Mouse (Mus musculus): ENCODE measurements around the gene Fgfr2. TPM values are rescaled to one million over a fixed set of nuclear protein-coding genes. Genes with fewer than 3 reads are reported as not detected.
"Not testable (repeated sequence)": the region's sequence is repeated elsewhere in the genome, so short reads cannot be mapped to it uniquely, and the experiment has no call there.

Gene Fgfr2
- polyA plus RNA-seq, 1 experiment from 2014 or later: 92.0 TPM

GRCm38 (mm10) chr7:132664815-132665214, 458.3 kb downstream of the Fgfr2 start:
- WGBS: 82% methylated on average over 6 of the region's 6 CpGs
- H3K9me3 ChIP-seq (ENCODE audit: control insufficient read depth, low read length): no peaks in the 10 kb centered on the region
- DNase-seq (ENCODE audit: low spot score, missing footprints) (no peak), ATAC-seq (ENCODE audit: low FRiP score) (no peak)
- no peak overlapping the region for H3K27ac ChIP-seq (ENCODE audit: low read depth, low read length)
- H3K4me3 ChIP-seq (ENCODE audit: low read depth, low read length): no peak overlapping the region
- H3K9ac ChIP-seq (ENCODE audit: low read length): no peak overlapping the region
- H3K36me3 ChIP-seq (ENCODE audit: control insufficient read depth, insufficient read depth, low read length): no peaks in the 10 kb centered on the region
- no peak overlapping the region for H3K4me2 ChIP-seq
- H3K4me1 ChIP-seq (ENCODE audit: control insufficient read depth, insufficient read depth, low read length): peaks cover 7% of the 10 kb centered on the region; the same call in 1 of the 2 replicates
- H3K27me3 ChIP-seq (ENCODE audit: control insufficient read depth, insufficient read depth, low read length): no peaks in the 10 kb centered on the region

- DNase-seq (ENCODE audit: low spot score, missing footprints); H3K9ac ChIP-seq (ENCODE audit: low read length); ATAC-seq (ENCODE audit: low FRiP score); H3K27me3 ChIP-seq (ENCODE audit: control insufficient read depth, insufficient read depth, low read length); H3K36me3 ChIP-seq (ENCODE audit: control insufficient read depth, insufficient read depth, low read length); H3K27ac ChIP-seq (ENCODE audit: low read depth, low read length); H3K9me3 ChIP-seq (ENCODE audit: control insufficient read depth, low read length); H3K4me3 ChIP-seq (ENCODE audit: low read depth, low read length); H3K4me2 ChIP-seq: not testable (repeated sequence)
- 80% methylated on average over 6 of the region's 6 CpGs for WGBS
- peaks cover 13% of the 10 kb centered on the region for H3K4me1 ChIP-seq (ENCODE audit: control insufficient read depth, insufficient read depth, low read length)
Observed at GRCm38 (mm10) chr7:132662831-132663230, 460.3 kb downstream of the Fgfr2 start.

DNA sequence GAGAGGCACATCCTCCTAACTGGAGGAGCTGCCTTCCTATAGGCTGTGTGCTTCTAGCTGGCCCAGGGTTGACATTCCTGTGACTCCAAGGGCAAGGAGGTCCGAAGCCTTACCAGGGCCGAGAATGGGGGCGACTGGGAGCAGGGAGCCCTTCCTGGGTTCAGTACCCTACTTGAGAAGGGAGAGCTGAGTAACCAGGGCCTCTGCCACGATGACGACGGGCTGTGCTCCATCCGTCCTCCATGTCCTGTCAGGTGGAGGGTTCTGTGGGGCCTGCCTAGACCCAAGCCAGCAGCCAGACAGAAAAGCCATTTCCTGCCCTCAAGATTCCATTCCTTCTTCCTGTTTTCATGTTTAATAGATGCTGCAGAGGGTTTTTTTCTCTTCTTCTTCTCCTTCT, 463.5 kb downstream of the Fgfr2 start:
- H3K36me3 ChIP-seq (ENCODE audit: control insufficient read depth, insufficient read depth, low read length): no peaks in the 10 kb centered on the region
- no peaks in the 10 kb centered on the region for H3K9me3 ChIP-seq (ENCODE audit: control insufficient read depth, low read length)
- H3K4me1 ChIP-seq (ENCODE audit: control insufficient read depth, insufficient read depth, low read length): peaks cover 12% of the 10 kb centered on the region
- ATAC-seq (ENCODE audit: low FRiP score) (no peak), DNase-seq (ENCODE audit: low spot score, missing footprints) (peak; percentile 80)
- no peak overlapping the region for H3K4me2 ChIP-seq
- H3K27ac ChIP-seq (ENCODE audit: low read depth, low read length): no peak overlapping the region
- H3K9ac ChIP-seq (ENCODE audit: low read length): no peak overlapping the region
- WGBS: 76% methylated on average over 7 of the region's 7 CpGs
- no peaks in the 10 kb centered on the region for H3K27me3 ChIP-seq (ENCODE audit: control insufficient read depth, insufficient read depth, low read length)
- H3K4me3 ChIP-seq (ENCODE audit: low read depth, low read length): no peak overlapping the region

DNA sequence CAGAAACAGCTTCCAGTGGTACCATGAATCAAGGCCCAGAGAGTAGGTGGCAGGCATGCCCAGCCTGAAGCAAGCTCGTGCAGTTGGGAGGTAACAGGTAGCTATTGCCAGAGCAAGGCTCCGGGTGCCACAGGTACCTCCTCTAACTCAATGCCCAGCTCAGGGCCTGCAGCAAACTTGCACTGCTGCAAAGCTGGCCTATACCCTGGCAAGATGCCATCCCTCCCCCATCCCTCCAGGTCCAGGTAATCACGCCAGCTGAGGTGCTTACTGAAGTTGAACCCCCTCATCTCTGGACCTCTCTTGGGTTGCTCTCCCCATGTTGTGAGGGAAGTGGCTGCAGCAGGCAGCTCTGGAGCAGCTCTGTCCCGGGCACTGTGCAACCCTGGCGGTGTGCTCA, 464.5 kb downstream of the Fgfr2 start:
- H3K27me3 ChIP-seq (ENCODE audit: control insufficient read depth, insufficient read depth, low read length): no peaks in the 10 kb centered on the region
- H3K9me3 ChIP-seq (ENCODE audit: control insufficient read depth, low read length): no peaks in the 10 kb centered on the region
- no peaks in the 10 kb centered on the region for H3K36me3 ChIP-seq (ENCODE audit: control insufficient read depth, insufficient read depth, low read length)
- peak; percentile 64 for DNase-seq (ENCODE audit: low spot score, missing footprints)
- H3K27ac ChIP-seq (ENCODE audit: low read depth, low read length): no peak overlapping the region
- 83% methylated on average over 5 of the region's 5 CpGs for WGBS
- H3K9ac ChIP-seq (ENCODE audit: low read length): no peak overlapping the region
- H3K4me1 ChIP-seq (ENCODE audit: control insufficient read depth, insufficient read depth, low read length): peaks cover 12% of the 10 kb centered on the region
- no peak overlapping the region for H3K4me2 ChIP-seq
- H3K4me3 ChIP-seq (ENCODE audit: low read depth, low read length): no peak overlapping the region
- no peak for ATAC-seq (ENCODE audit: low FRiP score)

GRCm38 (mm10) chr7:132658058-132658450, 465.1 kb downstream of the Fgfr2 start:
- ATAC-seq (ENCODE audit: low FRiP score) (no peak), DNase-seq (ENCODE audit: low spot score, missing footprints) (peak; percentile 84)
- Histone ChIP-seq H3K4me2 (no peak overlapping the region), H3K27ac (ENCODE audit: low read depth, low read length) (no peak overlapping the region), H3K9me3 (ENCODE audit: control insufficient read depth, low read length) (no peaks in the 10 kb centered on the region), H3K27me3 (ENCODE audit: control insufficient read depth, insufficient read depth, low read length) (no peaks in the 10 kb centered on the region), H3K4me1 (ENCODE audit: control insufficient read depth, insufficient read depth, low read length) (peaks cover 12% of the 10 kb centered on the region), H3K9ac (ENCODE audit: low read length) (no peak overlapping the region), H3K36me3 (ENCODE audit: control insufficient read depth, insufficient read depth, low read length) (no peaks in the 10 kb centered on the region), H3K4me3 (ENCODE audit: low read depth, low read length) (no peak overlapping the region)
- 13% methylated on average over 9 of the region's 9 CpGs for WGBS

DNA sequence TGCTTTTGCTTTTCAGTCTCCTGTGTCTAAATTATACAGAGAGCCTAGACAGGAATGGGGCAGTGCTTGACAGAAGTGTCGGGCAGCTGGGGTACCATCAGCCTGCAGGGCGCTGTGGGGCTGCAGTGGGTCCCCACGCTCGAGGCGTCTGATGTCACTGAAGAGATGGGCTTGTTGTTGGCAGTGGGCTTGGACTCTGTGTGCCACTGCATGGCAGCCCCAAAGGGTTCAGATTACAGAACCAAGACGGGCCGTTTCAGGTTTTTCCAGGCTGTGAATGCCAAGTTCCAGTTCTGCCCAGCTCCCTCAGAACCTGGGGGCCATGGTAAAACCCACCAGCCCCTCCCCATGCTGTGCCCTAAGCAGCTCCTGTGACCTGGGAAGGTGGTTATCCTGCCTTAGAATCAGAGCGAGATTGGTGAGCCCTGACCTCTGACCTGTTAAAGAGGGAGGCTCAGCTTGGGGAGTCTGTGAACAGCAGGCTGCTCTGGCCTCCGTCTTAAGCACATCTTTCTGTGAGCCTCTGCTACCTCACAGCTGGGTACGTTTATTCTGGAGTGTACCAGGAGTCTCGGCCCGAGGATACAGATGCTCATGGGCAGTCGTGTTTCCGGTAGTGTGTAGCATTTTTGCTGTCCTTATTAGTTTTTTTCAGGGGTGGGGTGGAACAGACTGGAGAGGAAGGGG, 465.6 kb downstream of the Fgfr2 start:
- Histone ChIP-seq H3K9me3 (ENCODE audit: control insufficient read depth, low read length) (no peaks in the 10 kb centered on the region), H3K4me2 (no peak overlapping the region), H3K4me1 (ENCODE audit: control insufficient read depth, insufficient read depth, low read length) (peaks cover 12% of the 10 kb centered on the region), H3K36me3 (ENCODE audit: control insufficient read depth, insufficient read depth, low read length) (no peaks in the 10 kb centered on the region), H3K4me3 (ENCODE audit: low read depth, low read length) (no peak overlapping the region), H3K9ac (ENCODE audit: low read length) (no peak overlapping the region), H3K27me3 (ENCODE audit: control insufficient read depth, insufficient read depth, low read length) (no peaks in the 10 kb centered on the region), H3K27ac (ENCODE audit: low read depth, low read length) (no peak overlapping the region)
- WGBS: 33% methylated on average over 14 of the region's 14 CpGs
- DNase-seq (ENCODE audit: low spot score, missing footprints) (peak; percentile 86), ATAC-seq (ENCODE audit: low FRiP score) (no peak)

DNA sequence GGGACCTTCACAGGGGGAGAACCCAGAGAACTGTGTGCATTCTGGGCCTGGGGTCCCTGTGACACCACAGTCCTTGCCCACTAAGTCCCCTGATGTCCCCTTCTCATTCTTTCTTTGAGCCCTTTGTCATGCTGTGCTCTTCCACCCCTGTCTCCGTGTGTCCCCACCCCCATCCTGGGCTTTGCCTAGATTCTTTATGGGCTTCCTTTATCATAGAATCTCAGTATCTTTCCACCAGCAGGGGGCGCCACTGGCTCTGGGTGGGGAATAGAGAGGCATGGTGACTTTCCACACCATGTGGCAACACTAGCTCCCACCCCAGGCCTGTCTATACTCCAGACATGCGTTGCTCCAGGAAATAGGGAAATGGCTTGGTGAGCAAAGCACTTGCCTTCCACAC, 466.6 kb downstream of the Fgfr2 start:
- H3K4me3 ChIP-seq (ENCODE audit: low read depth, low read length): no peak overlapping the region
- peak; percentile 99 for DNase-seq (ENCODE audit: low spot score, missing footprints)
- 11% methylated on average over 3 of the region's 3 CpGs for WGBS
- H3K4me1 ChIP-seq (ENCODE audit: control insufficient read depth, insufficient read depth, low read length): peaks cover 12% of the 10 kb centered on the region
- no peak overlapping the region for H3K4me2 ChIP-seq
- H3K36me3 ChIP-seq (ENCODE audit: control insufficient read depth, insufficient read depth, low read length): no peaks in the 10 kb centered on the region
- H3K9me3 ChIP-seq (ENCODE audit: control insufficient read depth, low read length): no peaks in the 10 kb centered on the region
- no peak overlapping the region for H3K27ac ChIP-seq (ENCODE audit: low read depth, low read length)
- ATAC-seq (ENCODE audit: low FRiP score): peak; percentile 71
- H3K9ac ChIP-seq (ENCODE audit: low read length): no peak overlapping the region
- H3K27me3 ChIP-seq (ENCODE audit: control insufficient read depth, insufficient read depth, low read length): no peaks in the 10 kb centered on the region

DNA sequence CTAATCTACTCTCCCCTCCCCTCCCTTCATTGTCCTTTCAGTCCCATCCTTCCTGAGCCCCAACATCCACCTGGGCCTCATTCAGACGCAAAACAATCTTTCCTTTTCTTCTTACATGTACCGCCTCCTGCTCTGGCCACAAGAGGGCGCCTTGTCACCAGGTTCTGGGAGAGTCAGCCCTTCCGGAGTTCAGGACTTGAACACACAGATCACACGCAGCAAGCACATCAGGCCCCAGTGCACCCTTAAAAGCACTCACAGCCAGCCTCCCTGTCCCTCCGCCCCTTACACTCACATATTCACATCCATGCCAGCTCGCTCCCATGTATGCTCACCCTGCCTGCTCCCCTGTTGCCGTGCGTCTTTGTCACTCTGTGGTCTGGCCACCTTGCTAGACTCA, 467.1 kb downstream of the Fgfr2 start:
- DNase-seq (ENCODE audit: low spot score, missing footprints) (peak; percentile 98), ATAC-seq (ENCODE audit: low FRiP score) (peak; percentile 67)
- Histone ChIP-seq H3K4me3 (ENCODE audit: low read depth, low read length) (no peak overlapping the region), H3K36me3 (ENCODE audit: control insufficient read depth, insufficient read depth, low read length) (no peaks in the 10 kb centered on the region), H3K9ac (ENCODE audit: low read length) (no peak overlapping the region), H3K4me1 (ENCODE audit: control insufficient read depth, insufficient read depth, low read length) (peaks cover 12% of the 10 kb centered on the region), H3K27ac (ENCODE audit: low read depth, low read length) (no peak overlapping the region), H3K4me2 (no peak overlapping the region), H3K27me3 (ENCODE audit: control insufficient read depth, insufficient read depth, low read length) (no peaks in the 10 kb centered on the region), H3K9me3 (ENCODE audit: control insufficient read depth, low read length) (no peaks in the 10 kb centered on the region)
- 13% methylated on average over 9 of the region's 9 CpGs for WGBS

DNA sequence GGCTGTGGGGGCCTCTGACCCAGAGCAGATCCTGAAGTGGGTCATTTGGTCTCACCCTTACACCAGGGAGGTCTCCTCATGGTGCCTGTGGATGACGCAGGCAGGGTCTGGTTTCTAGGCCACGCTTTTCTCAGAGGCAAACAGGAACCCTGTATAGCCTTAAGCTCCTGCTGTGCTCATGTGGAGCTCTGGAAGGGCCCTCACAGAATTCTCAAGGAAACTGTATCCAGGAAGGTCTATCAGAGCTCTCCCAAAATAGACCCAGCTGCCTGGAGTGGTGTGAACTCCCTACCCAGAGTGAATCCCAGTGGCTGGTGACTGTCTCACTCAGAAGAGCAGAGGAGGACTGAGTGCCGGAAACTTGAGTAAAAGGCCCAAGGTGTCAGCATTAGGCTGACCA, 468.7 kb downstream of the Fgfr2 start:
- 73% methylated on average over 3 of the region's 3 CpGs for WGBS
- Histone ChIP-seq H3K4me1 (ENCODE audit: control insufficient read depth, insufficient read depth, low read length) (peaks cover 12% of the 10 kb centered on the region), H3K9me3 (ENCODE audit: control insufficient read depth, low read length) (no peaks in the 10 kb centered on the region), H3K9ac (ENCODE audit: low read length) (no peak overlapping the region), H3K27me3 (ENCODE audit: control insufficient read depth, insufficient read depth, low read length) (no peaks in the 10 kb centered on the region), H3K36me3 (ENCODE audit: control insufficient read depth, insufficient read depth, low read length) (no peaks in the 10 kb centered on the region), H3K4me2 (no peak overlapping the region), H3K4me3 (ENCODE audit: low read depth, low read length) (no peak overlapping the region), H3K27ac (ENCODE audit: low read depth, low read length) (no peak overlapping the region)
- ATAC-seq (ENCODE audit: low FRiP score) (no peak), DNase-seq (ENCODE audit: low spot score, missing footprints) (no peak)
